Comparison of ENCODE assay signal across 21 mouse cellular contexts in genomic region chr4:104283906-104284305, GRCm38 (mm10).
DNase-seq lines count a peak whose midpoint lies in the region; ATAC-seq and TF ChIP-seq lines count a peak whose summit lies in the region.
"Had no signal": no experiment of that assay in that cellular context is flagged by ENCODE, and none has a peak within 500 bp of the region (broad histone marks: within the 10 kb centered on the region; RNA-seq: fewer than 3 reads in every experiment).

No protein-coding gene starts in this region.

- no peak for ATAC-seq in forebrain, embryonic 11.5 days (replicated peaks; ENCODE audit: low FRiP score)
- no peak for ATAC-seq in forebrain, embryonic 12.5 days (ENCODE audit: low FRiP score)
- ATAC-seq: activated CD4-positive, CD25-positive, alpha-beta regulatory T cell, adult 4 months; hindbrain, embryonic 16.5 days; Patski had no signal

- H3K9me3 ChIP-seq in forebrain, embryonic 11.5 days (ENCODE audit: control insufficient read depth, low read length) = no peaks in the 10 kb centered on the region
- H3K9me3 ChIP-seq in forebrain, embryonic 12.5 days = no peaks in the 10 kb centered on the region
- H3K9me3 ChIP-seq: embryonic facial prominence, embryonic 13.5 days; heart, embryonic 13.5 days; hindbrain, embryonic 12.5 days had no signal

- H3K4me2 ChIP-seq in forebrain, embryonic 11.5 days (ENCODE audit: low read depth, low read length, severe bottlenecking) = no peak overlapping the region
- no peak overlapping the region for H3K4me2 ChIP-seq in forebrain, embryonic 12.5 days
- H3K4me2 ChIP-seq: embryonic facial prominence, embryonic 13.5 days; heart, embryonic 13.5 days; hindbrain, embryonic 12.5 days had no signal

- H3K27ac ChIP-seq in forebrain, embryonic 11.5 days (ENCODE audit: low read depth, low read length) = no peak overlapping the region
- no peak overlapping the region for H3K27ac ChIP-seq in forebrain, embryonic 12.5 days
- H3K27ac ChIP-seq in layer of hippocampus, adult 2 months = no peak overlapping the region
- H3K27ac ChIP-seq: embryonic facial prominence, embryonic 13.5 days; gastrocnemius, adult 2 months; heart, embryonic 13.5 days; hindbrain, embryonic 12.5 days had no signal

- no peak overlapping the region for H3K9ac ChIP-seq in forebrain, embryonic 11.5 days (ENCODE audit: low read length)
- H3K9ac ChIP-seq in forebrain, embryonic 12.5 days = no peak overlapping the region
- H3K9ac ChIP-seq: embryonic facial prominence, embryonic 13.5 days; heart, embryonic 13.5 days; hindbrain, embryonic 12.5 days had no signal

- TF ChIP-seq CTCF in layer of hippocampus, adult 2 months (conservative IDR thresholded peaks at IDR 0.05) = no peak

- WGBS in forebrain, embryonic 11.5 days = 85% methylated on average over 6 of the region's 6 CpGs
- 78% methylated on average over 6 of the region's 6 CpGs for WGBS in forebrain, embryonic 12.5 days

- H3K4me3 ChIP-seq in forebrain, embryonic 11.5 days (ENCODE audit: low read depth, low read length) = no peak overlapping the region
- H3K4me3 ChIP-seq in forebrain, embryonic 12.5 days (replicated peaks) = no peak overlapping the region
- H3K4me3 ChIP-seq in layer of hippocampus, adult 2 months = no peak overlapping the region
- H3K4me3 ChIP-seq: embryonic facial prominence, embryonic 13.5 days; gastrocnemius, adult 2 months; heart, embryonic 13.5 days; hindbrain, embryonic 12.5 days had no signal

- 0 out of 2 replicates have a peak, but pooled peaks cover 2% of the 10 kb centered on the region for H3K4me1 ChIP-seq in forebrain, embryonic 11.5 days (replicated peaks; ENCODE audit: control insufficient read depth, insufficient read depth, low read length)
- H3K4me1 ChIP-seq in forebrain, embryonic 12.5 days = peaks cover 8% of the 10 kb centered on the region; the same call in 1 of the 2 replicates
- H3K4me1 ChIP-seq: embryonic facial prominence, embryonic 13.5 days; heart, embryonic 13.5 days had no signal

- DNase-seq in forebrain, embryonic 11.5 days (ENCODE audit: low spot score) = peak; percentile 49
- DNase-seq in layer of hippocampus, adult 2 months (ENCODE audit: low spot score in 2 of 2) = peak; percentile 13 to 35
- no peak for DNase-seq in layer of hippocampus, postnatal 14 days (ENCODE audit: low spot score in 2 of 2)
- DNase-seq in lung, postnatal 36 days = peak; percentile 5
- no peak for DNase-seq in lung, postnatal 14 days
- DNase-seq in brain, adult 2 months (ENCODE audit: low read depth, low spot score) = peak; percentile 49
- no peak for DNase-seq in adrenal gland, postnatal 14 days
- DNase-seq: adrenal gland, postnatal 25 days; cerebellum, adult 11 months; cerebellum, adult 9-10 months; cerebellum, postnatal 36 days; gastrocnemius, adult 2 months; gastrocnemius, postnatal 25 days; heart, postnatal 36 days had no signal

- no peaks in the 10 kb centered on the region for H3K27me3 ChIP-seq in forebrain, embryonic 11.5 days (ENCODE audit: control insufficient read depth, insufficient read depth, low read length)
- H3K27me3 ChIP-seq in forebrain, embryonic 12.5 days = no peaks in the 10 kb centered on the region
- H3K27me3 ChIP-seq: embryonic facial prominence, embryonic 13.5 days; heart, embryonic 13.5 days; hindbrain, embryonic 12.5 days had no signal

- H3K36me3 ChIP-seq in forebrain, embryonic 11.5 days (ENCODE audit: control insufficient read depth, insufficient read depth, low read length) = no peaks in the 10 kb centered on the region
- H3K36me3 ChIP-seq in forebrain, embryonic 12.5 days (replicated peaks) = no peaks in the 10 kb centered on the region
- H3K36me3 ChIP-seq: embryonic facial prominence, embryonic 13.5 days; heart, embryonic 13.5 days; hindbrain, embryonic 12.5 days had no signal

Comparison
In these comparisons a context has a peak if more than half of its experiments do, and no peak if none do; other contexts are left out.
1. DNase-seq: peak in forebrain, embryonic 11.5 days (single experiment), layer of hippocampus, adult 2 months (2 of 2), lung, postnatal 36 days (single experiment) and brain, adult 2 months (single experiment); none in layer of hippocampus, postnatal 14 days (0 of 2), lung, postnatal 14 days (single experiment) and adrenal gland, postnatal 14 days (single experiment).